Mouse (Mus musculus) gastrocnemius, postnatal 36 days (tissue): ENCODE measurements at regions not wholly inside any gene's neighbourhood (a gene's known extent, or its start where the extent isn't known, plus 50 kb on each side); places are given as distances from the start of the nearest gene placed in this dataset.

Experiments used
- DNase-seq, 2 experiments: peaks; one replicate each; pipeline ENCODE4 v3.0.0; 2022
- intact Hi-C: fragments of 180-260 bp; cut with DNase I; formaldehyde crosslinking; loops from one replicate; pipeline ENCODE4 v1.15.1; 2025

DNA sequence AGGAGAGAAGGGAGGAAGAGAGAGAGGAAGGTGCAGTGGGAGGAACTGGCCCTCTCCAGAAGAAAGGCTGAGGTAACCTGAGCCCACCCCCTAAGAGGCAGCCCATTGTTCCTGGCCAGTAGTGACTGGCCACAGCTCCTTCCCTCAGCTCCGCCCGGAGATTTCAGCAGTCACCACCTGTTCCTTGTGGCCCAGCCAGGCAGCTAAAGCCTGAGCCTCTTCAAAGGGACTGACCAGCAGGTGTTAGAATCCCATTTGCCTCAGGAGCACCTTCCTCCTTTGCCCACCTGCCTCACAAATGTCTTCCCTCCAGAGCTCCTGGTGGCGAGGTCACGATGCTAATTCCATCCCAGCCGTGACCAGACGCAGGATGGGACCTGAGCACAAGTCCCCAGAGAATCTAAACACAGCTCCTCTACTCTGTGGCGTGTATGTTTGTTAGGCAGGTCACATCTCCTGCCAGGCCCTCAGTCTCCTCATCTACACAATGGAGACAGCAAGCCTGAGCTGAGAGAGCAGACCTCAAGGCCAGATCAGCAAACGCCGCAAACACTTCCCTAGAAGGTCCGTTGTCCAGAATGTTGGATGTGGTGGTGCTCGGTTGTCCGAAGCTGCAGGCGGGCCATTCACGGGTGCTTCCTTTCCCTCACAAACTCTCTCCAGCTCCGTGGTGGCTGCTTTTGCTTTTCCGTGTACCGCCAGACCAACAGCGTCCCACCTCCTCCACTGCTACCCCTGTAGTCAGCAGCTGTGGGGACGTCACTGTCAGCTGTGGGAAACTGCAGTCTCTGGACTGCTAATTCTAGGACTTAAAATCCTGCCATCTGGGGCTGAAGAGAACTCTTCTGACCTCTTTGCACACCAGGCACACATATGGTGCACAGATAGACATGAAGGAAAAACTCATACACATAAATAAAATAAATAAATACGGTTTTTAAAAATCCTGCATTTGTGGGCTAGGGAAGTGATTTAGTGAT is 145.8 kb upstream of the Rad23b start:
- intact Hi-C loops: no loop called here

DNA sequence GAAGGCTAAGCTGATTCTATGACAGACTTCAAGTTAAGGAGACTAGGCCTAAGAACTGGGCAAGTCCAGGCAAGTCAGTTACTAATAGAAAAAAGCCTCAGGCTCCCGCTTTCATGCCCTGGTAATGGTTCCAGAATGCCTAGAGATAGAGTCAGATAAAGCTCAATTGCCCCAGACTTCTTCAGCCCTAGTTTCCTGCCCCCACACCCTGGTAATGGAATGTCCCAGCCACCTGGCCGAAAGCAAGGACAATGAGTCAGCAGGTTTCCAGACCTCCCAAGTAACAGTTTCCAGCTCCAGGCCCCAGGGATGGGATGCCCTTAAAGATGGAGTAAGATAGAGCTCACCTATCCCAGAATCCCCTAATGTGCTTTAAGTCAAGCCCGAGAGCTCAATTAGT is 143.6 kb upstream of the Rad23b start:
- no peak for DNase-seq
- intact Hi-C loops: no loop called here

More for the DNA sequence above, 145.8 kb upstream of the Rad23b start:
- no peak for DNase-seq

DNA sequence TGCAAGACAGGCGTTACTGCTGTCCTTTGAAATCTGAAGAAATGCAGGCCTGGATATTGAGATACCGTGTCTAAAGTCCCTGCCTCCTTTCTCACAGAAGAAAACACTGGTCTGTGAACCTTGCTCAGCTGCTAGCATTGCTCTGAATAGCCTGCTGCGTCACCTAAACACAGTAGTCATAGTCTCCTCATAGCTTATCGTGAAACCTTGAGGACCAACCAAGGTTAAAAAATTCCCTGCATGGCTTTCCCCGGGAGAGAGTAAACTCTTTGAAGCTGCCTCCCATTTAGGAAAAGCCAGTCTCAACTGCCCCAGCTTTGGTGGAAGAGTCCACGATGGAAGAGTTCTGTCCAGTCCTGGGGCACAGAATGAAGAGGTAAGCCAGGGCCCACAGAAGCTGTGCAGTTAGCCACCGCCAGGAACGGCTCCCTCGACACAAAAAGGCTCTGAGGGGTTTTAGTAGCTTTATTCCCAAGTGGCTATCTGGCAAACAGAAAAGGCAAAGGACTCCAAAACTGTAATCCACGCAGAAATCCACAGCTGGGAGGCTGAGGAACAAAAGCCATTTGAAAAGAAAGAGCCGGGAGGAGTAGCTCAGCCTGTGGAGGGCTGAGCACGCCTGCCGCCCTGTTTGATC is 142.0 kb upstream of the Rad23b start:
- intact Hi-C loops: no loop called here
- no peak for DNase-seq

DNA sequence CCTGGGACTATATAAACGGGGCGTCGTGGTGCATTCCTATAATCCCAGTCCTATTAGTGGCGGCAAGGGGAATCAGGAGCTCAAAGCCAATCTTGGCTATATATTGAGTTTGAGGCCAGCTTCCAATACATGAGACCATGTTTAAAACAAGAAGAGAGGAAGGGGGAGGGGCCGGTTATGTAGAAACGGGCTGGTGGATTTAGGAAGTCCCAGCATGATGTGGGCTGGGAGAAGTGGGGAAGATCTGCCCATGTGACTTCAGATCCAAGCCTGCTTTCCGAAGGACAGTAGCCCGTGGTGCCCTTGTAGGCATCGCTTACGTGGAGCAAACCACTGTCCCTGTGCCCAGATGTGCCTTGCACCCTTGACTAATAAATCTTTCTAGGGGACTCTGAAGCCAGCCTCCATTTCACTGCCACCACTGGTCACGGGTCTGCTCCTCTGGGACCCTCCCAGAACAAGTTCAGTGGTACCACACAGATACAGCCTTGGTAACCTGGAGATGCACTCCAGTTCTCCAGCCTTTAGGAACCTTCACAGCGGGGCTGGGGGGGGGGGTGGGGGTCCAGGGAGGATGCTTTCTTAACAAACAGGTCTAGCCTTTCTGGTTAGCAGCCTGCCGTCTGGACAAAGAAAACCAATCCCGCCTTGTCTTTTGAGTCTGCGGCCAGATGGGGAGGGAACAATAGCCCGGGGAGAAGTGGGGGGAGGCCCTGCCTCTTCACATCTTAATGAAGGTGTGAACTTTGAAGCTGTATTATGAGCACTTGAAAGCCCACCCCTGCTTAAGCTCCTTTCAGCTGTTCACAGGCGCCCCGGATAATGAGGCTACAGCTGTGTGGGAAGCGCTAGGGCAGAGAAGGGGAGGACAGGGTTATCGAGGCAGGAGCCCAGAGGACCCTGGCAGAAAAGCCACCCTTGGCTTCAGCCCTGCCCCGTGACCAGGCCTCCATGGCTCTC is 141.2 kb upstream of the Rad23b start:
- no peak for DNase-seq
- intact Hi-C loops: no loop called here

DNA sequence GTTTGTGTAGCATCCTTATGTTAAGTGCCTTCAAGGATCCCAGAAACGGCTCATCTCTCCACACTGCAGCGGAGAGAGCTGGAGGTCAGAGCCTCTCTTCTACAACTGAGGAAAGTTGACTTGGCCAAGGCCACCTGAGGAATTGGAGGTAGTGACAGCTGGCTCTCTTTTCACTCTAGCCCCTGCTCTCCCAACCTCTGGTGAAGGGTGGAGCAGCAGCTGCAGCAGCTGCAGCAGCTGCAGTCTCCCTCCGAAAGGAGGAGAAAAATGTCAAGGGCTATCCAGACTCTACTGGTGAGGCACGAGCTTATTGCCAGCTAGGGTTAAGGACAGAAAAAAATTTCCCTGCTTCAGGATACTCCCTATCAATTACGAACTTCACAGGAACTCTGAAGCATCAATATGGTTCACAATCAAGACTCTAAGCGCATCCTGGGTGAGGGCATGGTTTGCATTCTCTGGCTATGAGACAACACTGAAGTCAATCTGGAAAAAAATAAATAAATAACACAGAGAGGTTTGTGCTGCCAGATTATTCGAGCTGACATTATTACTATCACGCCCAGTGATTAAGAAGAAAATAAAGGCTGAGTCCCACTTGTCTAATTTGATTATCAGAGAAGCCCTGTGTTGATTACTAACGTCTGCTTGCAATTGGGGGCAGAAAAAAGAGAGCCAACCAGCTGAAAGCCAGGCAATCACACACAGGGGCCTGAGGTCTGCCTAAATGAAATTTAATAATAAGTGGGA is 134.2 kb upstream of the Rad23b start:
- intact Hi-C loops: no loop called here
- DNase-seq: no peak

DNA sequence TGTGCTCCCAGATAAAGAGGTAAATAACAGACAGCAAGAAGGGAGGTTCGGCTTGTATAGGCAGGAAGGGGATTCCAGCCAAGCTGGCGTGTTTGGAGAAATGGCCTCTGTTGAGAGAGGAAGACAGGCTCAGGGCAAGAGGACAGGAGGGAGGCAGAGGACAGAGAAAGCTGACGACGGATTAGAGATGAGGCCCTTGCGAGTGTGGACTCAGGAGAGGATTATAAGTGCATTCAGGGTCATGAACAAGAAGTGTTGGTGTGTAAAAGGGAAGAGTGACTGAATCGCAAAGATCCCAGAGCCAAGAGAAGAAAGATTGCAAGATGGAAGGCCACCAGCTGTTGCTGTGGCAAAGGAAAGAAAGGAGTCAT is 133.7 kb upstream of the Rad23b start:
- intact Hi-C loops: no loop called here

DNA sequence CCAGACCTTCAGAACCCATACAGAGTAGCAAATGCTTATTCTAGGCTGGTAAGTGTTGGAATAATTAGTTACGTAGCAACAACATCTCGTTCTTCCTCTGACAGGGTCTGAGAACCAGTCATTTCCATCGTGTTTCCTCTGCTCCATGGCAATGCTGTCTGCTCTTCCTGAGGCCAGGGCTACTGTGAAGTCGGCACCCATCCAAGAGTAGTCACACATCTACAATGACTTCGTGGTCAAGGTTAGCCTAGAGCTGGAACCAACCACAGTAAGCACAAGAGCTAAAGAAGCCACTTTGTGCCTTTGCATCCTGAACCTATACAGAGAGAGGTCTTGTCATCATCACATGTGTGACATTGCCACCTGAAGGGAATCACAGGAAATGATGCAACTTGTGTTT is 124.1 kb upstream of the Rad23b start:
- intact Hi-C loops: no loop called here
- DNase-seq: no peak

More for the DNA sequence above, 133.7 kb upstream of the Rad23b start:
- DNase-seq: no peak

DNA sequence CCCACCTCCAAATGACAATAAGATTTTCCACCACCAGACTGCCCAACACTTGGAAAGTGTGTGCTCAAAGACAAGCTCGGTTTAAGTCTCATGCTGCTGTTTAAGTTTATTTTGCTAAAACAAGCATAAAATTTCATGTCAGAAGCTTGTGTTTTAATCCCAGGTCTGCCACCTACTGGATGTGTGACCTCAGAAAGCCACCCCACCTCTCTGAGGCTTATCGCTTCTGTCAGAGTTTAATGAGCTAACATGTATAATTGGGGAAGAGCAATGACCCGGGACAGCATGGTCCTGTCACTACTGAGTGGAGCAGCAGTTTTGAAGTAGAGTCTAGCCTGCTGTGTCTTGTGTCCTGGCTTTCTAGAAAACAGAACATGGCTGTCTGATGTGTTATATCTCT is 122.4 kb upstream of the Rad23b start:
- no peak for DNase-seq
- intact Hi-C loops: no loop called here

DNA sequence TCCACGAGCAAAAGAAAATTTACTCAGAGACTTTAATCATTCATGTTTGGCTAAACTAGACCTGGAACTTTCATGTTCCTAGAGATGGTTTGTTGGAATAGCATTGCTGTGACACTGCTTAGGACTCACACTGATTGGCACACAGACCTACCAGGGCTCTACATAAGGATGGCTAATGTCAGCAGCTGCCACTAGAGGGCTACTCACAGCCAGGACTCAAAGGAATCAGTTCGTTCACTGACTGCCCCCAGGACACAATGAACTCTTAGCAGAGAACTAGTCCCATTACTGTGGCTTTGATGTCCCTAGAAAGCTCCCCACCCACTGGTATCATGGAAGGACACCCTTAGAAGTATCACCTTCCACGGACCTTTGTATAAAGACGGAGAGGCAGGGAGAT is 118.3 kb upstream of the Rad23b start:
- intact Hi-C loops: no loop called here
- DNase-seq: no peak

DNA sequence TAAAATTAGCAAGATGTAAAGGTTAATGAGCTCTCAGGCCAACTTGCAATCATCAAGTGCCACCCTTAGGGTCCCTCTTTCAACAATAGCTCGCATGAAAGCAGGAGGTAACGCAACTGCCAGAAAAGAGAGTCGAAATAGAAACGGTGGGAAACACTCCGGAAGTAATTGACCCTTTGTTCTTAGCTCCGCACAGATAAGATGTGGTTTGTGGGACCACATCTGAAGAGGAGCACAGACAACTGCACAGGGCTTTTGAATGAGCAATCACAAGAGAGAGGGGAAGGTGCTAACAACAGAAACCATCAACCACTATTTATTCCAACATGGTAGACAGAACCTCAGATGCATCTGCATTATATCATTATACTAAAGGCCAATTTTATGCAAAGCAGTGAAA is 112.0 kb upstream of the Rad23b start:
- no peak for DNase-seq
- intact Hi-C loops: no loop called here

DNA sequence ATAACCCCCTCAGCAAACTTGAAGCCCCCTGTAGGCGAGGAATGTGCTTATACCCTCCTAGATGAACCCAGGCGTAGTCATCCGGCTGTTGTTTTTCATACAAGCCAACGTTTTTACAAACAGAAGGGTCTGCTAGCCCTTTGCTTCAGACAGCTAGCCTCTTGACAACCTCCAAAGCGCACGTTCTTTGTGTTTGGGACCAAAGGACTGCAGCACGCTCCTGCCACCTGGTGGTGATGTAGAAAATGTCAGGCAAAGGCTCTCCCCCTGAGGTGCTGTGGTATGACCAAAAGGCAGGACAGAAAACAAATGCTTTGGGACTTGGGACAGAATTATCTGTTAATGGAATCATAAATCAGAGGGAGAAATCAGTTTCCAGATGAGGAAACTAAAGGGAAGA is 109.4 kb upstream of the Rad23b start:
- intact Hi-C loops: loop anchor here (2.0 to 10.0 kb wide), 3 partner anchors 293 to 1310 kb away; partner anchors contain the start of gene Zfp462
- peak; percentile 62 to 64 for DNase-seq

DNA sequence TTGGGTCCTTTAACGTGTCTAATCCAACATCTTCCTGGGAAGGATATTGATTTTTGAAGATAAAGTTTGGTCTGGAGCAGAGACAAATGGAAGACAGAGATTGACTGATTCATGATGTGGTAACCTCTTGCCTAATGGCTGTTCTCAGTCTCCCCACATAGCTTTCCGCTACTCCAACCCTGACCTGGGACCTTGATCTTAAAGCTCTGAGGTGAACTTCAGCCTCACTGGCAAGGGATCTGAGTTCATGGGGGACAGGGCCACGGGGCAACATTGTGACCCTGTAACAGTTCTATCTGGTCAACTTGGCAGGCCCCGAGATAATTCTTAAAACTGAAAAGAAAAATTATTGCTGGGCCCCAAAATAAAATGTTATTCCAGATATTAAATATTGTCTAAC is 107.5 kb upstream of the Rad23b start:
- DNase-seq: no peak
- intact Hi-C loops: loop anchor here (5.0 to 10.0 kb wide), 2 partner anchors 295 to 928 kb away; partner anchors contain the start of gene Zfp462

DNA sequence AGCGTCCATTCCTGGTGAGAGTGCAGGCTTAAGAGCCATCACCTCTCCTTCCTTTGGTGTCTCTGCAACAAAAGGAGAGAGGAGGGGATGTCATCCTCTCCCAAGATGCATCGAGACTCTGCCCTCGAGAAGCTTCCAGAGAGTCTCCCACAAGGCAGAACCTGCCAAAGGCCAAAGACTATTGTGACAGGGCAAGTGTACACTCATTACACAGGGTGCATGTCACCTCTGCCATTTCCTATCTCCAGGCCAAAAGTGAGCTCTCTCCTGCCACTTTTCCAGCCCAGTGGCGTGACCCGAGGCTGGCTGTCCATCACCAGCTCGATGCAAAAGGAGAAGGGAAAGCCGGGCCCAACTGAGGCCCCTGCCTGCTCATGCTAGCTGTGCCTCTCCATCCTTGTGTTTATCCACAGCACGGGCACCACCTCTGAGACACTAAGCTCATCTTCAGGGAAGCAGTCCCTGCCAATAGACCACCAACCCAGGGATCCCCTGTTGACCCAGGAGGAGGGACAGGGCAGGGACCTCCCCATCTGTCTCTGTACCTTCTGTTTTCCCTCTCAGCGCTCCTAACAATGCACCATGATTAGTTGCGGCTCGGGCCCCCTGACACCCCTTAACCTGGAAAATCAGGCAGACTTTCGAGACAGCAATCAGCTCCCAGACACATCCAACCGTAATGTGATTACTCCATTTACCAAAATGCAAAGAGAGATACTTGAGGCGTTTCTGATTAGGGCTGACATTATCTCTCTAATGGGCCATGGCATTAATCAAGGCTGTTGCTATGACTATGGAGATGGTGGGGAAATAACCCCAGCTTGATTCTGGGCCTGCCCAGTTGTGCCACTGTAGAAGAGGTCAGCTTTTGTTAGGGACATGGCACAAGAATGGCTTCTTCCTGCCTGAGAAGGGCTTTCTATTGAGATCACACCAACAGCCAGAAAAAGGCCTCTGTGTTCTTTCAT is 106.5 kb upstream of the Rad23b start:
- intact Hi-C loops: loop anchor here (5.0 to 10.0 kb wide), 2 partner anchors 296 to 929 kb away; partner anchors contain the start of gene Zfp462
- DNase-seq: no peak

DNA sequence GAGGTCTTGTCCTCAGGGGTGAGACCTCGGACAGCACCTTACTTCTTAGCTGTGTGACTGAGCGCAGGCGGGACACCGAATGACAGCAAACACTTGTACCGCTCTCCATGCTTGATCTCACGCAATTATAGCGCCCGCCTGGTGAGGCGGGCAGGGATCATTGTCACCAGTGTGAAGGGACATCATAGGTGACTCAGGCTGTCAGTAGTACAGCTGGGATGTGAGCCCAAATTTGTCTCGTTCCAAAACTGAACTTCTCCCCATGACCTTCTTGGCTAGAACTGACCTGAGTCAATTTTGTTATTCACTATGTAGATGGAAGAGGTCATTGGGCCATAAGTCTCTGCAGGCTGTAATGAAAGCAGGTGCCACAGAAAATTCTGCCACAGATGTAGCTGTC is 104.1 kb upstream of the Rad23b start:
- DNase-seq: no peak
- intact Hi-C loops: loop anchor here (10.0 kb wide), 1 partner anchor 931 kb away; no protein-coding TSS in a partner anchor

DNA sequence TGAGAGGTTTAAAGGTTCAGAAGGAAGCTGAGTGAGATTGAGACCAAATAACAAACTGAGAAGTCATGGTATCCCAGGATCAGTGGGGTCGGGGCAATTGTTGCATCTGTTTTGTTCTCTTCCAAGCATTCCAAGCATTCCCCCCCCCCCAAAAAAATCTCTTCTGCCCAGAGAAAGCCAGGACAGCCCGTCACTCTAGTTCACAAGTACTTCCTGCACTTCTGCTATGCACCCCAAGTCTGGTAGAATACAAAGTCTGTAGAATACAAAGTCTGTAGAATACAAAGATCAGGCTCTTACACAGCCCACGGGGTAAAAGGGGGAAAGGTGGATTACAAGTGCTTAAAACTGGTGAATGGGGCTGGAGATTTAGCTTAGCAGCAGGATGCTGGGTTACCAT is 99.5 kb upstream of the Rad23b start:
- intact Hi-C loops: no loop called here
- DNase-seq: no peak

DNA sequence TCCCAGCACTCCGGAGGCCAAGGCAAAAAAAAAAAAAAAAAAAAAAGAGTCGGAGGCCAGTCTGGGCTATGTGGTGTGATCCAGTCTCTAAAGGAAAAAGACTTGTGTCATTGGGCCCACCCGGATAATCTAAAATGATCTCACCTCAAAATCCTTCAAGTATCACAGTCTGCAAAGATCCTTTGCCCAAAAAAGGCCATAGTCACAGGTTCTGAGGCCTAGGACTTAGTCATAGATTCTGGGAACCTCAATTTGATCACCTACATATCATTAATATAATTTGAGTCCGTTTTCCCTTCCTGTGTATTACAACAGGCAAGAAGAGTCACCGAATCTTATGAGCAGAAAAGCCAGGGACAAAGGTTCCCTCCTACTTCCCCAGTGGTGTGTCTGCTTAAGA is 98.3 kb upstream of the Rad23b start:
- intact Hi-C loops: no loop called here

DNA sequence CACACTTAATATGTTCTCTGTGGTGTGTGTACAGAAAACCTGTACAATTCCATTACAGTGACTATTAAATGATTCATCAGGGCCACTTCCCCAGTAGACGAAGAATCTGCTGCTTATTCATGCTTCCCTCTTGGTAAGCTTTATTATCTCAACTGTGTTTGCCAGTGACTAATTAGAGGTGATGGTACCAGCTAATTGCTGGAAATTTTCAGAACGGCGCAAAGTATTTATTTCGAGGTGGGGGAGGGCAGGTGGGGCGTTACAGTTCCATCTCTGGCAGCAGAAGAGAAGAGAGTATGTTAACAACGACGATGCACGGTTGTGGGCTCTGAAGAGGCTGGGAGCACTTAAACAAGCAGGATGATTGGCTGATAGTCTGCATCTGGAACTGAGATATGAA is 96.1 kb upstream of the Rad23b start:
- DNase-seq: no peak
- intact Hi-C loops: no loop called here

More for the DNA sequence above, 98.3 kb upstream of the Rad23b start:
- no peak for DNase-seq

DNA sequence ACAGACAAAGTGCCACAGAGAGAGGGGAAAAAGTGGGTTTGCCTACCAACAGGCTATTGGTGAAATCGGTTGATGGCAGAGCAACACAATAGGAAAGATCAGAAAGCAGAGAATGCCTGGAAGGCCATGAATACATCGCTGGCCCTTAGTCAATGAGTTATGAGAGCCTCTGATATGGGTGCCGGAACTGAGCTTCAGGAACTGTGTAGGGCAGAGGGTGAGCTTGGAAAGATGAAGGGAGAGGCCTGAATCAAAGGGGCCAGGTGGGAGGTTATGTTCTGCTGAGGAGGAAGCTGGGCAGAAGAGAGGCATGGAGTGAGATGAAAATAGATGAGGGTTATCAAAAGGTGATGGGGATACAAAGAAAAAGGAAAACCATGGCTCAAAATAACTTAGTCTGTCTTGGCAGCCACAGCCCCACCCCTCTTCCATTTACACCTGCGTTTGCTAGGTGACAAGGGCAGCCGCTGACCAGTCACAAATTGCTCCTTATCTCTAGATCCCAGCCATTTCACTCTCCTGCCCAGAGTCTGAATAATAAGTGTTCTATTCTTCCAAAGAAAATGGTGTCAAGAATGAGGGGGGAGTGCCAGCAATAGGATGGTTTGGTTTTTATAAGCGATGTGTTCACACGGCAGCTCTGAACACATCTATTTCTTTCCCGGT is 77.7 kb upstream of the Rad23b start:
- no peak for DNase-seq
- intact Hi-C loops: no loop called here
